Mouse (Mus musculus) G1E (cell line): ENCODE measurements around the gene Ncor1. TPM values are rescaled to one million over a fixed set of nuclear protein-coding genes. Genes with fewer than 3 reads are reported as not detected.

Experiments
- ATAC-seq: 2 replicates; pipeline ENCODE4 v1.8.0; 2016; ENCODE audit warnings: mild to moderate bottlenecking; ENCODE audit not compliant: insufficient number of reproducible peaks, poor library complexity, low FRiP score, severe bottlenecking; ENCODE audit errors: extremely low read depth
- DNase-seq: peaks from one replicate; pipeline ENCODE4 v3.0.0; 2012; ENCODE audit warnings: low spot score
- H3K27me3 ChIP-seq: 2 replicates; pipeline ENCODE4 v1.6.1; 2012; ENCODE audit warnings: mild to moderate bottlenecking, low read length, inconsistent platforms; ENCODE audit not compliant: insufficient read depth
- H3K36me3 ChIP-seq: replicated peaks from 2 replicates; pipeline ENCODE3; 2012; ENCODE audit warnings: mild to moderate bottlenecking, inconsistent platforms
- H3K4me1 ChIP-seq: 2 replicates; pipeline ENCODE4 v1.6.1; 2012; ENCODE audit warnings: low read depth, low read length, inconsistent platforms, mixed read lengths; ENCODE audit not compliant: insufficient read depth
- H3K4me3 ChIP-seq: 2 replicates; pipeline ENCODE4 v1.5.1; 2012; ENCODE audit warnings: low read depth, mild to moderate bottlenecking, inconsistent platforms, low read length, moderate library complexity, mixed read lengths
- H3K9me3 ChIP-seq: replicated peaks from 2 replicates; pipeline ENCODE4 v1.6.1; 2012; ENCODE audit warnings: inconsistent platforms
- CTCF ChIP-seq: IDR thresholded peaks from 2 replicates; pipeline ENCODE4 v1.5.1; 2012; ENCODE audit warnings: low read depth, low read length, inconsistent platforms, mixed read lengths
- GATA1 ChIP-seq: IDR thresholded peaks from 2 replicates; pipeline ENCODE4 v1.6.1; 2012; ENCODE audit warnings: borderline replicate concordance, low read length, inconsistent platforms, mixed read lengths
- GATA2 ChIP-seq: IDR thresholded peaks from 2 replicates; pipeline ENCODE4 v1.6.1; 2012; ENCODE audit warnings: low read depth, low read length, inconsistent platforms, borderline replicate concordance
- POLR2AphosphoS5 ChIP-seq: IDR thresholded peaks from 2 replicates; pipeline ENCODE4 v1.6.1; 2012; ENCODE audit warnings: low read depth, low read length, inconsistent platforms; ENCODE audit not compliant: insufficient replicate concordance
- TAL1 ChIP-seq: conservative IDR thresholded peaks from 2 replicates; pipeline ENCODE4 v1.6.1; 2012; ENCODE audit warnings: low read depth, low read length, inconsistent platforms, mixed read lengths
- polyA plus RNA-seq: library from polyadenylated mRNA; stranded (reverse); fragments of >175 nt; gene quantifications from 2 replicates; pipeline ENCODE4 v1.2.3, GENCODE M21; 2012
- total RNA-seq, 2 experiments: library from RNA; stranded (forward) in 1 of 2; stranded (reverse) in 1 of 2; fragments of 200-1000 nt in 1 of 2; fragments of >200 nt in 1 of 2; fragmentation: Nextera tagmentation in 1 of 2; gene quantifications; 2 replicates each; pipeline ENCODE4 v1.2.3; 2014 to 2017

Ncor1 gene
- total and polyA plus RNA-seq, 3 experiments, result 69.9 to 697 (median 214) TPM

DNA sequence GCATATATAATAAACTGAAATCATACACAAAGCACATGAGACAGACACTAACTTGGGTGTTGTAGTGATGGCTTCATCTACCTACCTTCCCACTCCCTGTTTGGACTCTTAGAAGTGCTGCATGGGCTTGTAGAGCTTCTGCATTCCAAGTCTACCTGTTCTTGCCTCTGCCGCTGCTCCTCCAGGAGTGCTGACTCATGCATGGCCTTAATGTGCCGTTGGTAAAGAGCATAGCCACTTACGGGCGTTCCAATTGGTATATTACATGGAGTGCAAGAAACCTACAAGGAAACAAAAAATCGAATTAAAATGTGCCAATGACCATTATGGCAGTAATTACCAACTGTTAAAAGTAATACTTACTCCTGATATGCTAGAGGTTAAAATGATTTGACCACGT lies 91.5 kb downstream of the Ncor1 start:
- no peak for TF ChIP-seq GATA2
- TF ChIP-seq TAL1, result no peak
- no peak for TF ChIP-seq GATA1
- H3K27me3 ChIP-seq, result no peaks in the 10 kb centered on the region
- DNase-seq (no peak), ATAC-seq (no peak)
- H3K9me3 ChIP-seq, result no peaks in the 10 kb centered on the region
- peaks cover 76% of the 10 kb centered on the region for H3K36me3 ChIP-seq
- peaks cover 14% of the 10 kb centered on the region for H3K4me1 ChIP-seq
- no peak overlapping the region for H3K4me3 ChIP-seq

DNA sequence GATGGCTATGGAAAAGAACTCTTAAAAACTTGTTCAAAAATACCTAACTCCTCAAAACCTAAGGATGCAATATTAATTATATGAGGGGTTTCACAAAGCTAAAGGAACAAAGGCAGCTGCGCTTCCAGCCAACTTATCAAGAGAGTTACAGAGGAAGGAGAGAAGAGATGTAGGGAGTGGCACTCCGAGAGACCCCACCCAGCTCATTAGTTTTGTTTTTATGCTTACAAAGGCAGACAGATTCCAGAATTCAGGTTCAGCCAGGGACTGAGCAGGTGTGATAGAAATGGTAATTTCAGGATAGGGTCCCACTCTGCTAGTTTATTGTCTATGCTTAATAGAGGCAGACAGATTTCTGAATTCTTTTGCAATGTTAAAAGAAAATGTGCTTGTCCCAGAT lies 103.1 kb downstream of the Ncor1 start:
- no peak for ATAC-seq
- DNase-seq, result no peak
- Histone ChIP-seq H3K9me3 (no peaks in the 10 kb centered on the region), H3K4me3 (no peak overlapping the region), H3K27me3 (no peaks in the 10 kb centered on the region), H3K4me1 (no peaks in the 10 kb centered on the region), H3K36me3 (peaks cover 80% of the 10 kb centered on the region)
- TF ChIP-seq GATA2 (no peak), GATA1 (no peak), CTCF (no peak), POLR2AphosphoS5 (no peak), TAL1 (no peak)

DNA sequence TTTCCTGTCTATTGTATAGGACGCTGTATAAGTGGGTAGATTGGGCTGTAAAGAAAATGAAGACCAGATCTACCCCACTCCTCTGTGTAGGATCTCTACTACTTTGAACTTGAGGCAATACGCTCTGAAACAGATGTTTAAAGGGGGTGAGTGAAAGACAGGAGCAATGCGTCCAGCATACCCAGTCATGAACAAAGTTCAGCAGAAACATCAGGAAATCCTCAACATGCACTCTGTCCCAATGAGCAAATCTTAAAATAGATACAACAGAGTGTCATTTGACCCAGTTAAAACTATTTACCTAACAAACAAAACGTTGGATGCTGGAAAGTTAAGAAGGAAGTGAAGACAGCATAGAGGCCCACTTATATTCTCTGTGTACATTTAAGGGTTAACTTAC lies 106.4 kb downstream of the Ncor1 start:
- DNase-seq, result no peak
- no peak overlapping the region for H3K4me3 ChIP-seq
- no peaks in the 10 kb centered on the region for H3K9me3 ChIP-seq
- no peak for ATAC-seq
- TF ChIP-seq GATA1 (no peak), TAL1 (no peak), CTCF (no peak), POLR2AphosphoS5 (no peak), GATA2 (no peak)
- H3K36me3 ChIP-seq, result peaks cover 87% of the 10 kb centered on the region
- no peaks in the 10 kb centered on the region for H3K27me3 ChIP-seq
- no peaks in the 10 kb centered on the region for H3K4me1 ChIP-seq

DNA sequence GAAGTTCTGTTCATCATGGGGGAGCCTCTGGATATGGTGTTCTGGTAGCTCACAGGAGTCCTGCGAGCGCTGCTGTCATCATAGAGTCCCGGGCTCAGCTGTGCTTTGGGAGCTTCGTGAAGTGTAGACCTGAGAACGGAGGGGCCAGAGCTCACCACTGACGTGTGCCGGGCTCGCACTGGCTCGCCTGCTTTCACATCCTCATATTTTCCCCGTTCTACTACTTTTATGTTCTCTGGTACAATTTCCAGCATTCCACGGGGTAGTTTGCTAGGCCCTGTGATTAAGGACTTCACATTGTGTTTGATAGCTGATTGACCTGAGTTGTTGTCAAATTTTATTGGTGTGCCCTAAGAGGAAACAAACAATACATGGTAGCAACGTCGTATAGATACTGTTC lies 115.3 kb downstream of the Ncor1 start:
- Histone ChIP-seq H3K9me3 (no peaks in the 10 kb centered on the region), H3K27me3 (no peaks in the 10 kb centered on the region), H3K4me1 (no peaks in the 10 kb centered on the region), H3K4me3 (no peak overlapping the region), H3K36me3 (peaks cover 82% of the 10 kb centered on the region)
- ATAC-seq (no peak), DNase-seq (no peak)
- TF ChIP-seq GATA1, result no peak
- TF ChIP-seq POLR2AphosphoS5, result no peak
- TF ChIP-seq TAL1, result no peak
- TF ChIP-seq GATA2, result no peak
- TF ChIP-seq CTCF, result no peak

DNA sequence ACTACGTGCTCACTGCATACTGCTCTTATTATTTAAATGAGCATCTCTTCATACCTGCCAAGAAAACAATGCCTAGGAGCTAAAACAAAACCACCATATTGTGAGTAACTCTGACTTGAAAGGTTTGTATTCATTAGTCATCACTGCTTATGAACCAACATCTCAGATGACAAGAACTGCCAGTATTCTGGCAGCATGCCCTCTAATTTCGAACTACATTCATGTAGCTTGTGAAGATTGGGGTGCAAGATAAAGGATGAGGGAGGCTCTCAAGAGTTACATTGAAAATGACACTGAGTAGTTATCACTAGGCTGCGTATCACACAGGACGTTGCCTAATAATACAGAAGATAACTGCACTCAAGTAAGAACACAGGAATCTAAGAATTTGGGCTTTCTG lies 126.1 kb downstream of the Ncor1 start:
- Histone ChIP-seq H3K27me3 (no peaks in the 10 kb centered on the region), H3K9me3 (no peaks in the 10 kb centered on the region), H3K4me3 (no peak overlapping the region), H3K4me1 (no peaks in the 10 kb centered on the region; the same call in 1 of the 2 replicates), H3K36me3 (peaks cover 97% of the 10 kb centered on the region)
- ATAC-seq (no peak), DNase-seq (no peak)
- TF ChIP-seq POLR2AphosphoS5 (no peak), GATA2 (no peak), GATA1 (no peak), TAL1 (no peak), CTCF (no peak)

DNA sequence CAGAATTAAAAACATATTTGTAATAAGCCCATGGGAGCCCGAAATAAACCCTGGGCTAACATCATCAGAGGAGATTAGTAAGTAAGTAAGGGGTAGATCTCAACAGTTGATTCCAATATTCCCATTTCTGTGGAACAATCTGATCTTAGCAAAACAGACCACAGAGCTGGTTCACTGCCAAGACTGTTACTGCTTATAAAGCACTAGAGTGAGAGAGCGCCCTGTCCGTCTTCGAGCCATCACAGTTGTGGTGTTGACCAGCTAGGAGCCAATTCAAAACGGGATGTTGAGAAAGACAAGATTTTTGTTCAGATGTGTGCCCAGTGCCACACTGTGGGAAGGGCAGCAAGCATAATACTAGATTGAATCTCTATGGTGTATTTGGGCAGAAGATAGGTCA lies 127.2 kb downstream of the Ncor1 start:
- Histone ChIP-seq H3K4me1 (no peaks in the 10 kb centered on the region; the same call in 1 of the 2 replicates), H3K9me3 (no peaks in the 10 kb centered on the region), H3K36me3 (peaks cover 97% of the 10 kb centered on the region), H3K27me3 (no peaks in the 10 kb centered on the region), H3K4me3 (no peak overlapping the region)
- TF ChIP-seq GATA2 (no peak), TAL1 (no peak), GATA1 (no peak), POLR2AphosphoS5 (no peak), CTCF (no peak)
- DNase-seq (no peak), ATAC-seq (no peak)

DNA sequence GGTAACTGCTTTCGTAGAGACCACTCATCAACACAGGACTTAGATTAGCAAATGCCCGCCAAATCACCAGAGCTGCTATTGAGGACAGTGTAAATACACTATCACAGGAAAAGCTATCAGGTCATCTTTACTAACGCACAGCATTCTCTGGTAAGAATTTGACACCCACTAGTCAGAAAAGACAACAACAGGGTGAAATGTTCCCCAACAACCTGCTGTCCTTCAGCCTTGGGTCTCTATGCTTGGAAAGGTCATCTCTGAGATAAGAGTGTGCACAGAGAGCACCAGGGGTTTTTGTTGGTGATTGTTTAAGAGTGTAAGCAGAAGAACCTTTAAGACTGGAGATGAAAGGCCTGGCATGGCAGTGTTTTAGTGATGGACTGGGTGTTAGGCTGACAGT lies 134.7 kb downstream of the Ncor1 start:
- no peak for TF ChIP-seq POLR2AphosphoS5
- no peaks in the 10 kb centered on the region for H3K9me3 ChIP-seq
- ATAC-seq (no peak), DNase-seq (no peak)
- H3K27me3 ChIP-seq, result no peaks in the 10 kb centered on the region
- no peak overlapping the region for H3K4me3 ChIP-seq
- H3K4me1 ChIP-seq, result no peaks in the 10 kb centered on the region
- peaks cover 94% of the 10 kb centered on the region for H3K36me3 ChIP-seq
